Mouse (Mus musculus) thymus, adult 2 months (tissue): ENCODE data around the gene Slc44a3. TPM values are rescaled to one million over a fixed set of nuclear protein-coding genes. Genes with fewer than 3 reads are reported as not detected.

ENCODE experiments used
- DNase-seq: peaks from one replicate; pipeline ENCODE4 v3.0.0; 2021
- H3K27ac ChIP-seq: fragments of 200-500 bp; 2 replicates; pipeline ENCODE4 v1.5.1; 2012; ENCODE audit warnings: low read length, control low read depth; ENCODE audit not compliant: control insufficient read depth, insufficient read depth
- H3K27me3 ChIP-seq: fragments of 200-500 bp; 2 replicates; pipeline ENCODE4 v1.6.1; 2012; ENCODE audit warnings: mild to moderate bottlenecking, low read length, moderate library complexity, mixed read lengths; ENCODE audit not compliant: control insufficient read depth, insufficient read depth
- H3K36me3 ChIP-seq: fragments of 200-500 bp; 2 replicates; pipeline ENCODE4 v1.6.1; 2012; ENCODE audit warnings: mild to moderate bottlenecking, low read length, moderate library complexity; ENCODE audit not compliant: control insufficient read depth, insufficient read depth
- H3K4me1 ChIP-seq: fragments of 200-500 bp; replicated peaks from 2 replicates; pipeline ENCODE4 v1.6.1; 2012; ENCODE audit warnings: low read length; ENCODE audit not compliant: control insufficient read depth, insufficient read depth
- H3K4me3 ChIP-seq: fragments of 200-500 bp; 2 replicates; pipeline ENCODE4 v1.5.1; 2012; ENCODE audit warnings: mild to moderate bottlenecking, low read length, control low read depth, moderate library complexity; ENCODE audit not compliant: control insufficient read depth, insufficient read depth
- CTCF ChIP-seq: fragments of 200-500 bp; IDR thresholded peaks from 2 replicates; pipeline ENCODE4 v1.5.1; 2012; ENCODE audit warnings: mild to moderate bottlenecking, control low read depth, low read length, moderate library complexity, borderline replicate concordance; ENCODE audit not compliant: control insufficient read depth, poor library complexity, insufficient read depth; ENCODE audit errors: extremely low read depth
- POLR2A ChIP-seq: fragments of 200-500 bp; IDR thresholded peaks from 2 replicates; pipeline ENCODE4 v1.6.1; 2012; ENCODE audit warnings: mild to moderate bottlenecking, low read length, control low read depth, moderate library complexity; ENCODE audit not compliant: control insufficient read depth, poor library complexity, insufficient read depth; ENCODE audit errors: extremely low read depth
- WGBS: fragments of 180-500 bp; shearing (Covaris S2); methylation state at CpG from one replicate; pipeline ENCODE4 v1.1.7; 2018; 5-methylcytosine and 5-hydroxymethylcytosine counted together
- polyA plus RNA-seq: library from polyadenylated mRNA; depleted of rRNA; stranded (reverse); fragments of >200 nt; gene quantifications from 2 replicates; pipeline ENCODE4 v1.2.3, GENCODE M21; 2012

Gene Slc44a3
- polyA plus RNA-seq, 1 experiment = 0.82 TPM

DNA sequence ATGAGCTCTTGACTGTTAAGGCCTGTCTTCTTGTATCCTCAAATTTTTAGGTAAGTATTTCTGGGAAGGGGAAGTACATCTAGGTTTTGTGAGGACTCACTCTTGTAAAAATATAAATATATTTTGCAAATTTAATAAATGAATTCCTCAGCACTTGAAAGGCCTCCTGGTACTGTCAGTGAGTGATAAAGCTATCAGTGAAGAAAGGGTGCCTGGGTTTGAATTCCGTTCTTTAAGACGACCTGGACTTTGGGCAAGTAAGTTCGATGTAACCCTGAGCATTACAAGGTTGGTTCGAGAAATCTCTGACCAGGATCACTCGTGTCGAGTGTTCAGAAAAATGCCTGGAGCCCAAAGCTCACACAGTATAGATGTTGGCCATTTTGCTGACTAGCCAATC lies 98.8 kb downstream of the Slc44a3 start:
- H3K4me3 ChIP-seq = no peak overlapping the region

DNA sequence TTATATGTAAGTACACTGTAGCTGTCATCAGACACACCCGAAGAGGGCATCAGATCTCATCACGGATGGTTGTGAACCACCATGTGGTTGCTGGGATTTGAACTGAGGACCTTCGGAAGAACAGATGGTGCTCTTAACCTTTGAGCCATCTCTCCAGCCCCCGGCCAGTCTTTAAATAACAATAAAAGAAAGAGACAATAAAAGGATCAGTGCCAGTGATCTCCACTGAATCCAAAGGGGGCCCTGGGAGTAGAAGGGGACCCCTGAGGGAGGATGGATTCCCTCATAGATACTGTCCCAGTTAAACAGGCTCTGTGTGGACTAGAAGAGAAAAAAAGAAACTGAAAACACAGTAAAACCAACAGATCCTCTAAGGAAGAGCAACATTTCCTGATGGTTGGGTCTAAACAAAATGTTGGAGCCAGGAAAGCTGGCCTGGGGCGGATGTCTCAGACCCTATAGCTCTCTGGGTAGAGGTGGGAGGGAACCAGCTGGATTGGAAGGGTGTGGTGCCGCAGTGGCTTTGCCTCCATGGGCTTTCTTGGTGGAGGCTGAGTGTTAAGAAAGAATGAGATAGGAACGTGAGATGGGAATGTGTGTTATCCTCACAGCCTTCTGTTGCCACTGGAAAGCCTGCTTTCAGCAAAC lies 101.8 kb downstream of the Slc44a3 start:
- 89% methylated on average over 7 of the region's 7 CpGs for WGBS
- Histone ChIP-seq H3K27me3 (no peaks in the 10 kb centered on the region), H3K4me1 (peaks cover 16% of the 10 kb centered on the region), H3K4me3 (no peak overlapping the region), H3K27ac (no peak overlapping the region), H3K36me3 (no peaks in the 10 kb centered on the region)
- DNase-seq = no peak
- TF ChIP-seq CTCF = no peak
- TF ChIP-seq POLR2A = no peak

More for the DNA sequence above, 98.8 kb downstream of the Slc44a3 start:
- H3K27me3 ChIP-seq = no peaks in the 10 kb centered on the region
- WGBS = 92% methylated on average over 6 of the region's 6 CpGs
- H3K4me1 ChIP-seq = peaks cover 22% of the 10 kb centered on the region
- H3K36me3 ChIP-seq = no peaks in the 10 kb centered on the region
- no peak overlapping the region for H3K27ac ChIP-seq
- TF ChIP-seq CTCF (no peak), POLR2A (no peak)
- DNase-seq = no peak

DNA sequence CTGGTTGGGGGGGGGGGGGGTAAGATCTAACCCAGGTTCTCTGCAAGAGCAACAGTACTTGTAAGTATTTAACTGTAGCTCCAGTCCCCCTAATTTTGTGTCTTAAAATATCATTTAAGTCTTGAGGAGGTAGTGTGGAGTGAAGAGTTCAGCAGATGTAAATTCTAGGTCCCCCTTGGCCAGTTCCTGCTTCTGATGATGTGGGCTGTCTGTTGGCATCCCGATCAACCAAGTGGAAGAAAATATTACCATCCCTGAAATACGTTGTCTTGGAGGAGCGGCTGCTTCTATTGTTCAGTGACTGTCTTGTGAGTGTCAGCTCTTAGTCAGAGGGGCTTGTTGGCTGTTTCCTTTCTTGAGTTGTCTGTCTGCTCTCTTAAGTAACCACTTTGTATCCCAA lies 102.7 kb downstream of the Slc44a3 start:
- no peak for DNase-seq
- WGBS = 87% methylated on average over 3 of the region's 3 CpGs
- TF ChIP-seq CTCF = no peak
- no peak for TF ChIP-seq POLR2A
- H3K4me1 ChIP-seq = peaks cover 16% of the 10 kb centered on the region
- H3K27ac ChIP-seq = no peak overlapping the region
- H3K36me3 ChIP-seq = no peaks in the 10 kb centered on the region
- no peaks in the 10 kb centered on the region for H3K27me3 ChIP-seq
- no peak overlapping the region for H3K4me3 ChIP-seq

GRCm38 (mm10) chr3:121428696-121429259 lies 103.4 kb downstream of the Slc44a3 start:
- WGBS = 92% methylated on average over 11 of the region's 11 CpGs
- Histone ChIP-seq H3K27me3 (no peaks in the 10 kb centered on the region), H3K4me3 (no peak overlapping the region), H3K27ac (no peak overlapping the region), H3K4me1 (peaks cover 16% of the 10 kb centered on the region), H3K36me3 (no peaks in the 10 kb centered on the region)
- no peak for DNase-seq
- TF ChIP-seq CTCF (no peak), POLR2A (no peak)

DNA sequence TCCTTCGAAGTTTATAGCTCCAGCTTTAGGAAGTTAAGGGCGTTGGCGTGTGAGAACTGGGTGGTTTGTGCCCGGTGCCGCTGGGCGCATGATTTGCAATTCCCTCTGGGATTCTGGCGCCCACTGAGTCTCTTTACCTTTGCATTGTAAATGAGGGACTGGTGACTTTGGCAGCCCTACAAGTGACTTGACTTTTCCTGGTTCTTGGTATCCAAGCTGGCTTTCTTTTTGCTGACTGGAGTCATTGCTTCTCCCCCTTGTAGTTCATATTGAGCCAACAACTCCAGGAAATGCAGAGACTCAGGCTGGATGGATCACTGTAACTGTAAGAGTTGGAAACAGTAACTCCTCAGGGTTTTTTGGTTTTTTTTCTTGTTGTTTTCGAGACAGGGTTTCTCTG lies 104.0 kb downstream of the Slc44a3 start:
- 28% methylated on average over 8 of the region's 8 CpGs for WGBS
- peak overlapping the region; percentile 32 for H3K4me3 ChIP-seq

DNA sequence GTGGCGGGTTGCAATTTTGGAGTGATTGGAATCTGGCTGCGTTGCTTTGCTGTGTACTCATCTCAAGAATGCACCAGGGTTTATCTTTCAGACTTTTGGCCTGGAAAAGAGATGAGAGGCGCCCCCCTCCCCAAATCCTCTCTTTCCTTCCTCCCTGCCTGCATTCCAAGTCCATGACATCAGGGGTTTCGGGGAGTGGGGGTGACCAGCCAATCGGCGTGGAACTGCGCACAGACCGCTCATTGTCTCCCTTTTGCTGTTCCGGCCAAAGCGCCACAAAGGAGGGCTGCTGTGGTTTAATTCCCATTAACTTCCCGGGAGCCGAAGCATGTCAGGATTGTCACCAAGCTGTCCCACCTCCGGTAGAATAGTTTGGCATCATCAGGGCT lies 104.7 kb downstream of the Slc44a3 start:
- Histone ChIP-seq H3K4me3 (peak overlapping the region; percentile 88), H3K36me3 (no peaks in the 10 kb centered on the region), H3K27me3 (no peaks in the 10 kb centered on the region), H3K27ac (no peak overlapping the region), H3K4me1 (peaks cover 16% of the 10 kb centered on the region)
- peak; percentile 12 for DNase-seq
- WGBS = 3% methylated on average over 13 of the region's 13 CpGs
- TF ChIP-seq POLR2A (no peak), CTCF (no peak)

More for the DNA sequence above, 104.0 kb downstream of the Slc44a3 start:
- no peak overlapping the region for H3K27ac ChIP-seq
- TF ChIP-seq POLR2A = no peak
- no peak for TF ChIP-seq CTCF
- H3K36me3 ChIP-seq = no peaks in the 10 kb centered on the region
- DNase-seq = no peak
- peaks cover 16% of the 10 kb centered on the region for H3K4me1 ChIP-seq
- H3K27me3 ChIP-seq = no peaks in the 10 kb centered on the region
